Mouse (Mus musculus): ENCODE data around the gene Cabp1. TPM values are rescaled to one million over a fixed set of nuclear protein-coding genes. Genes with fewer than 3 reads are reported as not detected.
A peak's percentile ranks its signal among the peaks of the same experiment; 100 is the strongest.

Cabp1 gene
- total and polyA plus RNA-seq, 2 experiments from 2014 or later: 12.6 to 28.1 TPM

- Histone ChIP-seq H3K36me3 (ENCODE audit: insufficient read depth) (peaks cover 5% of the 10 kb centered on the region), H3K4me3 (ENCODE audit: low read depth, low read length) (peak within 1 kb of the TSS; percentile 90), H3K27ac (ENCODE audit: low read depth, low read length) (peak within 1 kb of the TSS; percentile 62), H3K4me1 (ENCODE audit: insufficient read depth) (peaks cover 13% of the 10 kb centered on the region; the same call in 1 of the 2 replicates), H3K27me3 (ENCODE audit: insufficient read depth, low read length) (no peaks in the 10 kb centered on the region), H3K9me3 (ENCODE audit: low read length) (no peaks in the 10 kb centered on the region), H3K4me2 (ENCODE audit: low read depth) (peak within 1 kb of the TSS; percentile 91), H3K9ac (peak within 1 kb of the TSS; percentile 80)
- no peak for TF ChIP-seq CTCF (IDR thresholded peaks at IDR 0.05; ENCODE audit: low read depth)
- DNase-seq: peak; percentile 87
- peak; percentile 97 for ATAC-seq
- under 1% methylated on average over 57 of the region's 81 CpGs for WGBS
These were observed 59.7 kb downstream of the Cabp1 start, which contains the start of gene Unc119b for GRCm38 (mm10) chr5:115134234-115135165. Unc119b (minus strand) TSS chr5:115134975.

GRCm38 (mm10) chr5:115133358-115134066 is 60.7 kb downstream of the Cabp1 start:
- no peak for TF ChIP-seq CTCF (IDR thresholded peaks at IDR 0.05; ENCODE audit: low read depth)
- Histone ChIP-seq H3K4me1 (ENCODE audit: insufficient read depth) (peaks cover 13% of the 10 kb centered on the region; the same call in 1 of the 2 replicates), H3K27me3 (ENCODE audit: insufficient read depth, low read length) (no peaks in the 10 kb centered on the region), H3K27ac (ENCODE audit: low read depth, low read length) (no peak overlapping the region), H3K4me3 (ENCODE audit: low read depth, low read length) (peak overlapping the region; percentile 90), H3K36me3 (ENCODE audit: insufficient read depth) (peaks cover 13% of the 10 kb centered on the region), H3K4me2 (ENCODE audit: low read depth) (peak overlapping the region; percentile 91), H3K9ac (peak overlapping the region; percentile 80; the same call in 1 of the 2 replicates), H3K9me3 (ENCODE audit: low read length) (no peaks in the 10 kb centered on the region)
- DNase-seq (no peak), ATAC-seq (no peak)
- 57% methylated on average over 6 of the region's 6 CpGs for WGBS

GRCm38 (mm10) chr5:115132465-115132864 is 61.7 kb downstream of the Cabp1 start:
- Histone ChIP-seq H3K9ac (no peak overlapping the region), H3K4me2 (ENCODE audit: low read depth) (no peak overlapping the region), H3K27ac (ENCODE audit: low read depth, low read length) (no peak overlapping the region), H3K9me3 (ENCODE audit: low read length) (no peaks in the 10 kb centered on the region), H3K4me1 (ENCODE audit: insufficient read depth) (peaks cover 13% of the 10 kb centered on the region; the same call in 1 of the 2 replicates), H3K4me3 (ENCODE audit: low read depth, low read length) (no peak overlapping the region), H3K36me3 (ENCODE audit: insufficient read depth) (peaks cover 24% of the 10 kb centered on the region), H3K27me3 (ENCODE audit: insufficient read depth, low read length) (no peaks in the 10 kb centered on the region)
- WGBS: 90% methylated on average over 8 of the region's 8 CpGs
- TF ChIP-seq CTCF (IDR thresholded peaks at IDR 0.05; ENCODE audit: low read depth): no peak
- DNase-seq (no peak), ATAC-seq (no peak)

GRCm38 (mm10) chr5:115129328-115129727 is 64.9 kb downstream of the Cabp1 start:
- no peak for DNase-seq
- H3K4me1 ChIP-seq (ENCODE audit: insufficient read depth): peaks cover 13% of the 10 kb centered on the region; the same call in 1 of the 2 replicates
- no peak overlapping the region for H3K27ac ChIP-seq (ENCODE audit: low read depth, low read length)
- H3K36me3 ChIP-seq (ENCODE audit: insufficient read depth): peaks cover 44% of the 10 kb centered on the region
- no peaks in the 10 kb centered on the region for H3K27me3 ChIP-seq (ENCODE audit: insufficient read depth, low read length)
- no peak overlapping the region for H3K4me3 ChIP-seq (ENCODE audit: low read depth, low read length)
- no peak overlapping the region for H3K4me2 ChIP-seq (ENCODE audit: low read depth)
- H3K9me3 ChIP-seq (ENCODE audit: low read length): no peaks in the 10 kb centered on the region
- no peak for ATAC-seq
- no peak overlapping the region for H3K9ac ChIP-seq
- peak; percentile 28; the same call in 1 of the 2 replicates for TF ChIP-seq CTCF (IDR thresholded peaks at IDR 0.05; ENCODE audit: low read depth)
- WGBS: 81% methylated on average over 6 of the region's 6 CpGs

GRCm38 (mm10) chr5:115127421-115128179 is 66.6 kb downstream of the Cabp1 start:
- WGBS: 93% methylated on average over 22 of the region's 22 CpGs
- no peak overlapping the region for H3K9ac ChIP-seq
- no peaks in the 10 kb centered on the region for H3K9me3 ChIP-seq (ENCODE audit: low read length)
- no peak overlapping the region for H3K27ac ChIP-seq (ENCODE audit: low read depth, low read length)
- H3K4me1 ChIP-seq (ENCODE audit: insufficient read depth): no peaks in the 10 kb centered on the region
- no peak overlapping the region for H3K4me2 ChIP-seq (ENCODE audit: low read depth)
- H3K4me3 ChIP-seq (ENCODE audit: low read depth, low read length): no peak overlapping the region
- DNase-seq (no peak), ATAC-seq (no peak)
- peaks cover 51% of the 10 kb centered on the region for H3K36me3 ChIP-seq (ENCODE audit: insufficient read depth)
- TF ChIP-seq CTCF (IDR thresholded peaks at IDR 0.05; ENCODE audit: low read depth): no peak
- no peaks in the 10 kb centered on the region for H3K27me3 ChIP-seq (ENCODE audit: insufficient read depth, low read length)

- H3K9ac ChIP-seq: no peak overlapping the region
- no peaks in the 10 kb centered on the region for H3K4me1 ChIP-seq (ENCODE audit: insufficient read depth)
- WGBS: 90% methylated on average over 28 of the region's 28 CpGs
- H3K27ac ChIP-seq (ENCODE audit: low read depth, low read length): no peak overlapping the region
- DNase-seq (no peak), ATAC-seq (no peak)
- no peaks in the 10 kb centered on the region for H3K27me3 ChIP-seq (ENCODE audit: insufficient read depth, low read length)
- no peak overlapping the region for H3K4me3 ChIP-seq (ENCODE audit: low read depth, low read length)
- no peaks in the 10 kb centered on the region for H3K9me3 ChIP-seq (ENCODE audit: low read length)
- peaks cover 56% of the 10 kb centered on the region for H3K36me3 ChIP-seq (ENCODE audit: insufficient read depth)
- TF ChIP-seq CTCF (IDR thresholded peaks at IDR 0.05; ENCODE audit: low read depth): no peak
- no peak overlapping the region for H3K4me2 ChIP-seq (ENCODE audit: low read depth)
These were observed 67.4 kb downstream of the Cabp1 start for GRCm38 (mm10) chr5:115126578-115127312.
